Mouse (Mus musculus) brown adipose tissue, adult 24 weeks (tissue): ENCODE results near the gene Lmna. TPM values are rescaled to one million over a fixed set of nuclear protein-coding genes. Genes with fewer than 3 reads are reported as not detected.

Experiments used
- H3K27ac ChIP-seq: fragments of 200-500 bp; replicated peaks from 2 replicates; pipeline ENCODE4 v1.5.1; 2012; ENCODE audit warnings: low read depth, mild to moderate bottlenecking, low read length
- H3K4me1 ChIP-seq: fragments of 200-500 bp; 2 replicates; pipeline ENCODE4 v1.6.1; 2012; ENCODE audit warnings: low read length, mixed read lengths; ENCODE audit not compliant: control insufficient read depth, insufficient read depth, insufficient read length
- H3K4me3 ChIP-seq: fragments of 200-500 bp; 2 replicates; pipeline ENCODE4 v1.5.1; 2012; ENCODE audit warnings: low read depth, mild to moderate bottlenecking, low read length, moderate library complexity; ENCODE audit not compliant: insufficient read depth
- polyA plus RNA-seq: library from polyadenylated mRNA; stranded (reverse); fragments of >200 nt; gene quantifications from 2 replicates; pipeline ENCODE4 v1.2.4, GENCODE M21; 2012; ENCODE audit not compliant: missing spikeins, insufficient read depth, insufficient read length

Gene Lmna
- polyA plus RNA-seq, 1 experiment, result 35.7 TPM

- H3K4me1 ChIP-seq, result peaks cover 15% of the 10 kb centered on the region
- peak overlapping the region; percentile 94 for H3K4me3 ChIP-seq
- peak overlapping the region; percentile 80 for H3K27ac ChIP-seq
These were observed 6.9 kb downstream of the Lmna start for GRCm38 (mm10) chr3:88502641-88503504.

GRCm38 (mm10) chr3:88502031-88502571, 7.7 kb downstream of the Lmna start:
- peak overlapping the region; percentile 94 for H3K4me3 ChIP-seq
- H3K27ac ChIP-seq, result peak overlapping the region; percentile 80
- H3K4me1 ChIP-seq, result peaks cover 17% of the 10 kb centered on the region

- Histone ChIP-seq H3K4me1 (peaks cover 21% of the 10 kb centered on the region), H3K4me3 (peak overlapping the region; percentile 94), H3K27ac (peak overlapping the region; percentile 80)
These were observed 8.3 kb downstream of the Lmna start for GRCm38 (mm10) chr3:88501366-88502030.

- no peak overlapping the region for H3K27ac ChIP-seq
These were observed 8.9 kb downstream of the Lmna start for GRCm38 (mm10) chr3:88500655-88501365.

GRCm38 (mm10) chr3:88500087-88500486, 9.7 kb downstream of the Lmna start:
- peaks cover 33% of the 10 kb centered on the region for H3K4me1 ChIP-seq
- no peak overlapping the region for H3K4me3 ChIP-seq
- no peak overlapping the region; the same call in 1 of the 2 replicates for H3K27ac ChIP-seq

More at GRCm38 (mm10) chr3:88500655-88501365, 8.9 kb downstream of the Lmna start:
- H3K4me1 ChIP-seq, result peaks cover 25% of the 10 kb centered on the region
- peak overlapping the region; percentile 51 for H3K4me3 ChIP-seq

- H3K27ac ChIP-seq, result no peak overlapping the region; the same call in 1 of the 2 replicates
- H3K4me1 ChIP-seq, result peaks cover 38% of the 10 kb centered on the region
- H3K4me3 ChIP-seq, result no peak overlapping the region
These were observed 10.2 kb downstream of the Lmna start for GRCm38 (mm10) chr3:88499580-88499979.

GRCm38 (mm10) chr3:88495741-88496415, 13.9 kb downstream of the Lmna start:
- peaks cover 50% of the 10 kb centered on the region for H3K4me1 ChIP-seq
- 0 out of 2 replicates have a peak overlapping the region, but pooled peaks have one; percentile 9 for H3K4me3 ChIP-seq
- H3K27ac ChIP-seq, result peak overlapping the region; percentile 90

- Histone ChIP-seq H3K4me3 (no peak overlapping the region), H3K27ac (peak overlapping the region; percentile 90), H3K4me1 (peaks cover 50% of the 10 kb centered on the region)
These were observed 14.7 kb downstream of the Lmna start for GRCm38 (mm10) chr3:88494836-88495628.

- H3K4me1 ChIP-seq, result peaks cover 50% of the 10 kb centered on the region
- no peak overlapping the region for H3K4me3 ChIP-seq
- H3K27ac ChIP-seq, result peak overlapping the region; percentile 90
These were observed 15.8 kb downstream of the Lmna start for GRCm38 (mm10) chr3:88493706-88494582.

- no peak overlapping the region for H3K27ac ChIP-seq
- H3K4me3 ChIP-seq, result no peak overlapping the region
- H3K4me1 ChIP-seq, result peaks cover 18% of the 10 kb centered on the region
These were observed 22.4 kb downstream of the Lmna start for GRCm38 (mm10) chr3:88487396-88487795.

GRCm38 (mm10) chr3:88486887-88487286, 22.9 kb downstream of the Lmna start:
- Histone ChIP-seq H3K27ac (no peak overlapping the region), H3K4me1 (peaks cover 16% of the 10 kb centered on the region), H3K4me3 (no peak overlapping the region)

- Histone ChIP-seq H3K4me3 (no peak overlapping the region), H3K4me1 (peaks cover 13% of the 10 kb centered on the region), H3K27ac (no peak overlapping the region)
These were observed 23.7 kb downstream of the Lmna start for GRCm38 (mm10) chr3:88486043-88486442.
